Mouse (Mus musculus) brain, embryonic 14.5 days (tissue): Measurements from ENCODE around the gene Pde4dip.

Source experiments
- CTCF ChIP-seq: fragments of 200-500 bp; IDR thresholded peaks from 2 replicates; pipeline ENCODE4 v1.5.1; 2012; ENCODE audit warnings: inconsistent platforms, mild to moderate bottlenecking, moderate library complexity, borderline replicate concordance; ENCODE audit not compliant: insufficient read depth, insufficient read length; ENCODE audit errors: extremely low read depth
- POLR2A ChIP-seq: fragments of 200-500 bp; IDR thresholded peaks from 2 replicates; pipeline ENCODE4 v1.6.1; 2012; ENCODE audit warnings: mild to moderate bottlenecking, inconsistent platforms, borderline replicate concordance; ENCODE audit not compliant: poor library complexity, insufficient read depth, insufficient read length, severe bottlenecking; ENCODE audit errors: extremely low read depth

GRCm38 (mm10) chr3:97742841-97743240 is 145.7 kb downstream of the Pde4dip start:
- TF ChIP-seq CTCF (no peak), POLR2A (no peak)
